Mouse (Mus musculus) midbrain, embryonic 14.5 days (tissue): ENCODE measurements at regions not wholly inside any gene's neighbourhood (a gene's known extent, or its start where the extent isn't known, plus 50 kb on each side); places are given as distances from the start of the nearest gene placed in this dataset.

Experiments used
- ATAC-seq: fragments of 200-750 bp; cut with Nextera tagmentation; 2 replicates; pipeline ENCODE4 v1.8.0; 2017; ENCODE audit warnings: moderate number of reproducible peaks, moderate library complexity; ENCODE audit not compliant: low FRiP score, low TSS enrichment
- DNase-seq: peaks from one replicate; pipeline ENCODE4 v3.0.0-alpha.2; 2015
- H3K27ac ChIP-seq: fragments of 300-500 bp; sonication (generic); replicated peaks from 2 replicates; pipeline ENCODE4 v1.5.1; 2014; ENCODE audit warnings: mild to moderate bottlenecking, low read depth, low read length, moderate library complexity
- H3K27me3 ChIP-seq: fragments of 300-500 bp; sonication (generic); 2 replicates; pipeline ENCODE4 v1.6.1; 2014; ENCODE audit warnings: low read length, control low read depth, mixed read lengths; ENCODE audit not compliant: control insufficient read depth, insufficient read depth
- H3K36me3 ChIP-seq: fragments of 300-500 bp; sonication (generic); 2 replicates; pipeline ENCODE4 v1.6.1; 2014; ENCODE audit warnings: low read length, control low read depth; ENCODE audit not compliant: control insufficient read depth, insufficient read depth
- H3K4me1 ChIP-seq: fragments of 300-500 bp; sonication (generic); 2 replicates; pipeline ENCODE4 v1.6.1; 2014; ENCODE audit warnings: mild to moderate bottlenecking, antibody characterized with exemption, low read length, control low read depth; ENCODE audit not compliant: control insufficient read depth, insufficient read depth
- H3K4me2 ChIP-seq: fragments of 300-500 bp; sonication (generic); 2 replicates; pipeline ENCODE4 v1.6.1; 2014; ENCODE audit warnings: mild to moderate bottlenecking, low read length, moderate library complexity
- H3K4me3 ChIP-seq: fragments of 300-500 bp; sonication (generic); replicated peaks from 2 replicates; pipeline ENCODE4 v1.5.1; 2014; ENCODE audit warnings: low read depth, low read length
- H3K9ac ChIP-seq: fragments of 300-500 bp; sonication (generic); replicated peaks from 2 replicates; pipeline ENCODE4 v1.6.1; 2014; ENCODE audit warnings: mild to moderate bottlenecking, low read length, moderate library complexity
- H3K9me3 ChIP-seq: fragments of 300-500 bp; sonication (generic); 2 replicates; pipeline ENCODE4 v1.6.1; 2016; ENCODE audit warnings: low read length, control low read depth, mixed read lengths; ENCODE audit not compliant: control insufficient read depth
- WGBS: fragments of 180-500 bp; shearing (Covaris S2); extraction: QIAGEN DNeasy Blood & Tissue Kit; methylation state at CpG from one replicate; pipeline ENCODE4 v1.1.7; 2014; 5-methylcytosine and 5-hydroxymethylcytosine counted together

GRCm38 (mm10) chr6:98833922-98834321, 491.4 kb upstream of the Gm765 start:
- ATAC-seq (no peak), DNase-seq (no peak)
- Histone ChIP-seq H3K27me3 (no peaks in the 10 kb centered on the region), H3K27ac (no peak overlapping the region), H3K4me2 (no peak overlapping the region), H3K4me1 (no peaks in the 10 kb centered on the region), H3K9me3 (no peaks in the 10 kb centered on the region), H3K36me3 (no peaks in the 10 kb centered on the region), H3K9ac (no peak overlapping the region), H3K4me3 (no peak overlapping the region)
- 93% methylated on average over 7 of the region's 7 CpGs for WGBS

- 83% methylated on average over 4 of the region's 4 CpGs for WGBS
- no peak for ATAC-seq
- DNase-seq = no peak
- Histone ChIP-seq H3K36me3 (no peaks in the 10 kb centered on the region), H3K9ac (no peak overlapping the region), H3K4me2 (no peak overlapping the region), H3K9me3 (no peaks in the 10 kb centered on the region), H3K27ac (no peak overlapping the region), H3K4me1 (no peaks in the 10 kb centered on the region), H3K4me3 (no peak overlapping the region), H3K27me3 (no peaks in the 10 kb centered on the region)
These were observed 487.6 kb upstream of the Gm765 start for GRCm38 (mm10) chr6:98830191-98830590.

- no peak overlapping the region for H3K4me2 ChIP-seq
- no peaks in the 10 kb centered on the region for H3K9me3 ChIP-seq
- H3K36me3 ChIP-seq = no peaks in the 10 kb centered on the region
- H3K4me3 ChIP-seq = no peak overlapping the region
- ATAC-seq = no peak
- H3K4me1 ChIP-seq = no peaks in the 10 kb centered on the region
- DNase-seq = no peak
- WGBS = 98% methylated on average over 1 of the region's 1 CpGs
- H3K27ac ChIP-seq = no peak overlapping the region
- H3K27me3 ChIP-seq = no peaks in the 10 kb centered on the region
- H3K9ac ChIP-seq = no peak overlapping the region
These were observed 465.5 kb upstream of the Gm765 start for GRCm38 (mm10) chr6:98808046-98808445.

- ATAC-seq (no peak), DNase-seq (no peak)
- Histone ChIP-seq H3K9ac (no peak overlapping the region), H3K9me3 (no peaks in the 10 kb centered on the region), H3K4me2 (no peak overlapping the region), H3K4me3 (no peak overlapping the region), H3K36me3 (no peaks in the 10 kb centered on the region), H3K27ac (no peak overlapping the region), H3K27me3 (no peaks in the 10 kb centered on the region), H3K4me1 (no peaks in the 10 kb centered on the region)
- 90% methylated on average over 13 of the region's 13 CpGs for WGBS
These were observed 460.9 kb upstream of the Gm765 start for GRCm38 (mm10) chr6:98803384-98803949.

- 80% methylated on average over 4 of the region's 4 CpGs for WGBS
- DNase-seq (peak; percentile 33), ATAC-seq (no peak)
- Histone ChIP-seq H3K27me3 (no peaks in the 10 kb centered on the region), H3K4me3 (no peak overlapping the region), H3K4me1 (no peaks in the 10 kb centered on the region), H3K27ac (no peak overlapping the region), H3K9me3 (no peaks in the 10 kb centered on the region), H3K36me3 (no peaks in the 10 kb centered on the region), H3K9ac (no peak overlapping the region), H3K4me2 (no peak overlapping the region)
These were observed 458.5 kb upstream of the Gm765 start for GRCm38 (mm10) chr6:98801061-98801460.

GRCm38 (mm10) chr6:98800040-98800439, 457.5 kb upstream of the Gm765 start:
- ATAC-seq = no peak
- Histone ChIP-seq H3K27me3 (no peaks in the 10 kb centered on the region), H3K4me2 (no peak overlapping the region), H3K36me3 (no peaks in the 10 kb centered on the region), H3K4me1 (no peaks in the 10 kb centered on the region), H3K27ac (no peak overlapping the region), H3K9ac (no peak overlapping the region), H3K9me3 (no peaks in the 10 kb centered on the region), H3K4me3 (no peak overlapping the region)
- 90% methylated on average over 8 of the region's 8 CpGs for WGBS
- DNase-seq = no peak

- H3K4me2 ChIP-seq = no peak overlapping the region
- H3K27ac ChIP-seq = no peak overlapping the region
- ATAC-seq (no peak), DNase-seq (no peak)
- H3K4me3 ChIP-seq = no peak overlapping the region
- H3K4me1 ChIP-seq = no peaks in the 10 kb centered on the region
- H3K36me3 ChIP-seq = no peaks in the 10 kb centered on the region
- 90% methylated on average over 3 of the region's 3 CpGs for WGBS
- H3K9me3 ChIP-seq = no peaks in the 10 kb centered on the region
- no peak overlapping the region for H3K9ac ChIP-seq
- H3K27me3 ChIP-seq = no peaks in the 10 kb centered on the region
These were observed 455.2 kb upstream of the Gm765 start for GRCm38 (mm10) chr6:98797778-98798177.

GRCm38 (mm10) chr6:98797373-98797772, 454.8 kb upstream of the Gm765 start:
- Histone ChIP-seq H3K27me3 (no peaks in the 10 kb centered on the region), H3K4me1 (no peaks in the 10 kb centered on the region), H3K9me3 (no peaks in the 10 kb centered on the region), H3K27ac (no peak overlapping the region), H3K9ac (no peak overlapping the region), H3K4me2 (no peak overlapping the region), H3K4me3 (no peak overlapping the region), H3K36me3 (no peaks in the 10 kb centered on the region)
- 90% methylated on average over 6 of the region's 6 CpGs for WGBS
- DNase-seq = no peak
- ATAC-seq = no peak

GRCm38 (mm10) chr6:98796666-98797065, 454.1 kb upstream of the Gm765 start:
- DNase-seq (no peak), ATAC-seq (no peak)
- H3K4me3 ChIP-seq = no peak overlapping the region
- H3K27ac ChIP-seq = no peak overlapping the region
- H3K4me1 ChIP-seq = no peaks in the 10 kb centered on the region
- H3K9ac ChIP-seq = no peak overlapping the region
- H3K27me3 ChIP-seq = no peaks in the 10 kb centered on the region
- H3K36me3 ChIP-seq = no peaks in the 10 kb centered on the region
- 83% methylated on average over 4 of the region's 4 CpGs for WGBS
- H3K9me3 ChIP-seq = no peaks in the 10 kb centered on the region
- H3K4me2 ChIP-seq = no peak overlapping the region
